Mouse (Mus musculus) liver, adult (tissue): Measurements from ENCODE around the gene Arntl2.

ENCODE experiments used
- GATA4 ChIP-seq: IDR thresholded peaks from 2 replicates; pipeline ENCODE4 v1.6.1; 2014; ENCODE audit warnings: mild to moderate bottlenecking, low read length; ENCODE audit not compliant: insufficient replicate concordance

Gene Arntl2

DNA sequence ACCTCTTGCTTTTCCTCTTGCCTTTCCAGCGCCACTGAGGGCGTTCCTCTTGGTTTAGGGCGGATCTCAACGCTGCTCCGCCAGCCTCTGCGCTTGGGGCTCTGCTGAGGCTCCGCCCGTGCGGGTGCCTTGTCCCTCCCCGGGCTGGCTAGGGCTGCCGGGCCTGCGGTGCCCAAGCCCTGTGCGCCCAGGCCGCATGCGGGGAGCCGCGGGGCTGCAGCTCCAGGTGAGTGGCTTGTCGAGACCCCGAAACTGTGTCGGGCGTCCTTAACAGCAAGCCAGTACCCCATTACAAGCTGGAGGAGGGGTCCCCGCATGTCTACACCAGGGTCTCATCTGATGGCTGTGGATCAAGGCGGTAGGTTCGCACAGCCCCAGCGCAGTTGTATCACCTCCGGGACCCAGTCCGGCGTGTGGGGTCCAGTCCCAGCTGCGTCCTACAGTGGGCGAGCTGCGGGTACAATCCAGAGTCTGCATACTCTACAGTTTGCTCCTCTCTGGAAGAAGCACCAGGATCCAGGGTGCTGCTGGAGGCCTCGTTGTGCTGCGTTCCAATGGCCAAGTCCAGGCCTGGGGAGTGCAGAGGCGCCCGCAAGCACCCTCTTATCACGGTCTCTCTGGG lies at the start of gene Arntl2:
Arntl2 (plus strand) TSS at position 132 of the 622 bp plus-strand sequence.
- TF ChIP-seq GATA4, result no peak

DNA sequence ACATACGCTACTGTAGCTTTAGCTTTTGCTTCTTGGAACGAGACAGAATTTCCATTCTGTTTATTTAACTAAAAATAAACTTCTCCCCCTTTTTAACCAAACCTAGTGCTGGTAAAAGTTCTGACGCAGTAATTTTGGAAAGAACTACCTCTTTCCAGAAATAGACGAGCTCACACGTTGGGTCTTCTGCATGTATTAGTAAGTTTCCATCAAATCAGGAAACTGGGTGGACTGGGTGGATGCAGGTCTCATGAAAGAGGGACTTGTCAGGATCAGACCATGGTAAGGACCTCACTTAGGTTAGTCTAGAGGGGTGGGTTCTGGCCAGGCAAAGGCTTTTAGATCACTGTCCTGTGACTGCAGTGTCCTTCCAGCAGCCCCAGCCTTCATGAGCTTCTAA lies 49.3 kb upstream of the Arntl2 start:
- TF ChIP-seq GATA4, result no peak

- no peak for TF ChIP-seq GATA4
Measured at GRCm38 (mm10) chr6:146747057-146747456, 48.8 kb upstream of the Arntl2 start.

DNA sequence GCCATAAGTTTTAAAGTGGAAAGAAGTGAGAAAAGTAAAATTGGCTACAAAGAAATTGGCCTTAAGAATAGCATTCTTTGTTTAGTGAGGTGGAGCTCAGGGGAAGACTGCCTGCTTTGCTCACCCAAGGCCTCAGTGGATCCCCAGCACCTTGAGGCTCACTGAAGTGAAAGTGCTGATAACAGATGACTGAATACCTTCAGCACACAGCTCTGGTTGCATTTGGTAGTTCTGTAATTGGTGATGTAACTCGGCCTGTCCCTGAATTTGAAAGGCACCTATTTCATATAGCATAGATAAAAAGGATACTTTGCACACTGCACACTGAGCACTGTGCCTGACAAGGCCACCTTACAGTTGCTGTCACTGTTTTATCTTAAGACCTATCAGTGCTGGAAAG lies 47.6 kb upstream of the Arntl2 start:
- TF ChIP-seq GATA4, result no peak

- TF ChIP-seq GATA4, result no peak
Measured at GRCm38 (mm10) chr6:146751671-146752070, 44.2 kb upstream of the Arntl2 start.

DNA sequence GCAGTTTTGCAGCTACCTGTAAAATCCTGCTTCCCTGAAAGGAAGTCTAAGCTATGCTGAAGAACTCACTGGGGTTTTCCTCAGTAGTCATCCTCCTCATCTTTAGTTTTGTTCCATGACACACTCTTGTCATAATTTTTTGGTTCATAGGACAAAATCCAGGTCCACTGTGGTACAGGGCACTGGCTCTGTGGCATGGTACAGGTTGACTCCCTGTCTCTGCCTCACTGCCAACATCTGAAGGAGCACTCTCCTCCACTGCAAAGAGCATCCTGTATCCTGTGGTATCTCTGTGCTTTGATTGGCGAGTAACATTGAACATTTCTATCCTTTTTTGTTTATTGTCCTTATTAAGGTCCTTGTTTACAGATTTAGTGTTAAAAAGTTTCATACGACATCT lies 43.7 kb upstream of the Arntl2 start:
- TF ChIP-seq GATA4, result no peak

GRCm38 (mm10) chr6:146752612-146753011 lies 43.2 kb upstream of the Arntl2 start:
- TF ChIP-seq GATA4, result no peak

- TF ChIP-seq GATA4, result no peak
Measured at GRCm38 (mm10) chr6:146753560-146754160, 42.2 kb upstream of the Arntl2 start.

- TF ChIP-seq GATA4, result no peak
Measured at GRCm38 (mm10) chr6:146755136-146755535, 40.7 kb upstream of the Arntl2 start.

- no peak for TF ChIP-seq GATA4
Measured at GRCm38 (mm10) chr6:146755679-146756078, 40.2 kb upstream of the Arntl2 start.

GRCm38 (mm10) chr6:146759027-146759426 lies 36.8 kb upstream of the Arntl2 start:
- no peak for TF ChIP-seq GATA4

GRCm38 (mm10) chr6:146760022-146760421 lies 35.8 kb upstream of the Arntl2 start:
- no peak for TF ChIP-seq GATA4

- TF ChIP-seq GATA4, result no peak
Measured at GRCm38 (mm10) chr6:146760736-146761135, 35.1 kb upstream of the Arntl2 start.

DNA sequence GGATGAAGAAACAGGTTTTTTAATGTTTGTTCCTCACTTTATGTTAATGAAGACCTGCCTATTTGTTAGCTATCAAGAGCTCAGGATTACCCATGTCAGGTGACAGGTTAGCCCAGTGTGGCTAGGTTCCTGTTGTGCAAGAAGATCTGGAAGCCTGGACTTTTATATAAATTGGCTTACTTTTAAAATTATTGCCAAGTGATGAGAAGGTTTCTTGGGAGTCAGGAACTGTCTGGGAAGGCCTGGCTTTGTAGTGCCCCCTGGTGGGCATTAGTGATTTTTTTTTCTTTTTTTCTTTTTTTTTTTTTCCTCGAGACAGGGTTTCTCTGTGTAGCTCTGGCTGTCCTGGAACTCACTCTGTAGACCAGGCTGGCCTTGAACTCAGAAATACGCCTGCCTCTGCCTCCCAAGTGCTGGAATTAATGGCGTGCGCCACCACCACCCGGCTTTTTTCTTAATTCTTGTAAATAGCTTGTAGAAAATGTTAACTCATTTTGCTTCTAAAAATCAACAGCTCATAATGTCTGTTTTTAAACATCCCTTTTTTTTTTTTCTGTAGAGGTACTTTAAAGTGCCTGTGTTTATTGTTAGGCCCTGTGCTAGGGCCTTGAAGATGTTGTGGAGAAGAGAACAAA lies 33.5 kb upstream of the Arntl2 start:
- TF ChIP-seq GATA4, result no peak

DNA sequence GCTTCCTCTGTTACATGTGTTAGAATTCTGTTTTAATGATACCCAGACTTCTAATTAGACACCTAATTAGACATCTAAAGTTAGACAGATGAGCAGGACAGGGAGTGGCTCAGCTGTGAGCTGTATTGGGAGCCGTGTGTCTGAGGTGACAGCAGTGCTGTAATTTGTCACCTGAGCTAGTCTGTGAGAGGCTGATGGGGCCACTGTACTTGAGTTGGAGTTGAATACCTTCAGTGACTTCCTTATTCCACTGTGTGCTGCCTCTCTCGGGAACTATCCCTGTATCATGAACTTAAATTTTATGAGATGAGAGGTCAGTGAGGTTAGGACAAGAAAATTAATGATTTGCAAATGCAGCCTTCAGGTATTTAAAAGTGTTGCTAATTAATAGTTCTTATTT lies 31.3 kb upstream of the Arntl2 start:
- TF ChIP-seq GATA4, result no peak

GRCm38 (mm10) chr6:146765270-146765669 lies 30.6 kb upstream of the Arntl2 start:
- TF ChIP-seq GATA4, result no peak
